35 mouse cellular contexts compared by ENCODE assay signal in genomic region chr11:77147753-77148152, GRCm38 (mm10).
"Had no signal": no experiment of that assay in that cellular context is flagged by ENCODE, and none has a peak within 500 bp of the region (broad histone marks: within the 10 kb centered on the region; RNA-seq: fewer than 3 reads in every experiment).

No protein-coding gene starts in this region.

- H3K9ac ChIP-seq: heart, embryonic 12.5 days; heart, embryonic 13.5 days; heart, embryonic 15.5 days; hindbrain, embryonic 12.5 days; hindbrain, embryonic 13.5 days; hindbrain, embryonic 14.5 days; hindbrain, embryonic 15.5 days; intestine, embryonic 15.5 days; kidney, embryonic 15.5 days had no signal

- H3K4me1 ChIP-seq: heart, embryonic 15.5 days; hindbrain, embryonic 12.5 days; hindbrain, embryonic 13.5 days; hindbrain, embryonic 15.5 days; intestine, embryonic 15.5 days had no signal

- H3K36me3 ChIP-seq: heart, embryonic 10.5 days; heart, embryonic 12.5 days; heart, embryonic 13.5 days; heart, embryonic 15.5 days; hindbrain, embryonic 10.5 days; hindbrain, embryonic 12.5 days; hindbrain, embryonic 13.5 days; hindbrain, embryonic 15.5 days; intestine, embryonic 15.5 days; kidney, embryonic 15.5 days had no signal

- ATAC-seq: hindbrain, embryonic 16.5 days; hindbrain, postnatal 0 days; inflammation-experienced regulatory T-cells, adult 6 months; intestine, embryonic 15.5 days; intestine, embryonic 16.5 days; intestine, postnatal 0 days had no signal

- H3K4me2 ChIP-seq: heart, embryonic 11.5 days; heart, embryonic 12.5 days; heart, embryonic 13.5 days; heart, embryonic 15.5 days; hindbrain, embryonic 12.5 days; hindbrain, embryonic 13.5 days; hindbrain, embryonic 14.5 days; hindbrain, embryonic 15.5 days; intestine, embryonic 15.5 days; kidney, embryonic 15.5 days had no signal

- H3K4me3 ChIP-seq: heart, embryonic 10.5 days; heart, embryonic 12.5 days; heart, embryonic 13.5 days; heart, embryonic 15.5 days; hindbrain, embryonic 10.5 days; hindbrain, embryonic 12.5 days; hindbrain, embryonic 13.5 days; hindbrain, embryonic 15.5 days; intestine, embryonic 15.5 days; kidney, embryonic 15.5 days; layer of hippocampus, adult 2 months had no signal

- H3K27me3 ChIP-seq: heart, embryonic 12.5 days; heart, embryonic 13.5 days; heart, embryonic 15.5 days; hindbrain, embryonic 12.5 days; hindbrain, embryonic 13.5 days; hindbrain, embryonic 15.5 days; intestine, embryonic 15.5 days; kidney, embryonic 15.5 days had no signal

- DNase-seq: heart, postnatal 10 days; heart, postnatal 14 days; heart, postnatal 36 days; heart, postnatal 4 days; kidney, adult 11 months; kidney, adult 18-20 months; kidney, adult 2 months; kidney, adult 8-10 months; kidney, adult 9 months; kidney, postnatal 10 days; kidney, postnatal 14 days; kidney, postnatal 25 days; kidney, postnatal 36 days; kidney, postnatal 4 days; layer of hippocampus, adult 9-11 months; layer of hippocampus, postnatal 36 days had no signal

- H3K9me3 ChIP-seq: heart, embryonic 10.5 days; heart, embryonic 15.5 days; hindbrain, embryonic 12.5 days; hindbrain, embryonic 15.5 days; intestine, embryonic 15.5 days; kidney, embryonic 15.5 days had no signal

- H3K27ac ChIP-seq: heart, embryonic 10.5 days; heart, embryonic 13.5 days; heart, embryonic 15.5 days; hindbrain, embryonic 10.5 days; hindbrain, embryonic 12.5 days; hindbrain, embryonic 13.5 days; hindbrain, embryonic 14.5 days; hindbrain, embryonic 15.5 days; hindbrain, postnatal 0 days; intestine, embryonic 15.5 days; kidney, embryonic 15.5 days; kidney, postnatal 0 days; layer of hippocampus, adult 2 months had no signal
